Mouse (Mus musculus) G1E (cell line): Measurements from ENCODE around the gene Gid8. TPM values are rescaled to one million over a fixed set of nuclear protein-coding genes. Genes with fewer than 3 reads are reported as not detected.

Source experiments
- ATAC-seq: 2 replicates; pipeline ENCODE4 v1.8.0; 2016; ENCODE audit warnings: mild to moderate bottlenecking; ENCODE audit not compliant: insufficient number of reproducible peaks, poor library complexity, low FRiP score, severe bottlenecking; ENCODE audit errors: extremely low read depth
- DNase-seq: peaks from one replicate; pipeline ENCODE4 v3.0.0; 2012; ENCODE audit warnings: low spot score
- H3K27me3 ChIP-seq: 2 replicates; pipeline ENCODE4 v1.6.1; 2012; ENCODE audit warnings: mild to moderate bottlenecking, low read length, inconsistent platforms; ENCODE audit not compliant: insufficient read depth
- H3K36me3 ChIP-seq: replicated peaks from 2 replicates; pipeline ENCODE3; 2012; ENCODE audit warnings: mild to moderate bottlenecking, inconsistent platforms
- H3K4me1 ChIP-seq: 2 replicates; pipeline ENCODE4 v1.6.1; 2012; ENCODE audit warnings: low read depth, low read length, inconsistent platforms, mixed read lengths; ENCODE audit not compliant: insufficient read depth
- H3K4me3 ChIP-seq: 2 replicates; pipeline ENCODE4 v1.5.1; 2012; ENCODE audit warnings: low read depth, mild to moderate bottlenecking, inconsistent platforms, low read length, moderate library complexity, mixed read lengths
- H3K9me3 ChIP-seq: replicated peaks from 2 replicates; pipeline ENCODE4 v1.6.1; 2012; ENCODE audit warnings: inconsistent platforms
- CTCF ChIP-seq: IDR thresholded peaks from 2 replicates; pipeline ENCODE4 v1.5.1; 2012; ENCODE audit warnings: low read depth, low read length, inconsistent platforms, mixed read lengths
- GATA1 ChIP-seq: IDR thresholded peaks from 2 replicates; pipeline ENCODE4 v1.6.1; 2012; ENCODE audit warnings: borderline replicate concordance, low read length, inconsistent platforms, mixed read lengths
- GATA2 ChIP-seq: IDR thresholded peaks from 2 replicates; pipeline ENCODE4 v1.6.1; 2012; ENCODE audit warnings: low read depth, low read length, inconsistent platforms, borderline replicate concordance
- POLR2AphosphoS5 ChIP-seq: IDR thresholded peaks from 2 replicates; pipeline ENCODE4 v1.6.1; 2012; ENCODE audit warnings: low read depth, low read length, inconsistent platforms; ENCODE audit not compliant: insufficient replicate concordance
- TAL1 ChIP-seq: conservative IDR thresholded peaks from 2 replicates; pipeline ENCODE4 v1.6.1; 2012; ENCODE audit warnings: low read depth, low read length, inconsistent platforms, mixed read lengths
- polyA plus RNA-seq: library from polyadenylated mRNA; stranded (reverse); fragments of >175 nt; gene quantifications from 2 replicates; pipeline ENCODE4 v1.2.3, GENCODE M21; 2012
- total RNA-seq, 2 experiments: library from RNA; stranded (forward) in 1 of 2; stranded (reverse) in 1 of 2; fragments of 200-1000 nt in 1 of 2; fragments of >200 nt in 1 of 2; fragmentation: Nextera tagmentation in 1 of 2; gene quantifications; 2 replicates each; pipeline ENCODE4 v1.2.3; 2014 to 2017

Gid8 gene
- total and polyA plus RNA-seq, 3 experiments: 29.3 to 79.7 (median 78.3) TPM

GRCm38 (mm10) chr2:180758513-180759263 lies 48.8 kb downstream of the Gid8 start:
- Histone ChIP-seq H3K27me3 (no peaks in the 10 kb centered on the region; the same call in 1 of the 2 replicates), H3K4me1 (no peaks in the 10 kb centered on the region), H3K36me3 (no peaks in the 10 kb centered on the region), H3K9me3 (no peaks in the 10 kb centered on the region), H3K4me3 (no peak overlapping the region)
- ATAC-seq (no peak), DNase-seq (no peak)
- TF ChIP-seq TAL1 (no peak), CTCF (no peak), POLR2AphosphoS5 (no peak), GATA1 (no peak), GATA2 (no peak)

GRCm38 (mm10) chr2:180764986-180765385 lies 55.1 kb downstream of the Gid8 start:
- no peaks in the 10 kb centered on the region for H3K27me3 ChIP-seq
- no peak overlapping the region for H3K4me3 ChIP-seq
- no peak for ATAC-seq
- no peaks in the 10 kb centered on the region for H3K36me3 ChIP-seq
- H3K9me3 ChIP-seq: no peaks in the 10 kb centered on the region
- no peaks in the 10 kb centered on the region for H3K4me1 ChIP-seq
- DNase-seq: no peak
- TF ChIP-seq GATA1 (no peak), GATA2 (no peak)

GRCm38 (mm10) chr2:180765713-180766112 lies 55.8 kb downstream of the Gid8 start:
- DNase-seq: no peak
- Histone ChIP-seq H3K4me1 (no peaks in the 10 kb centered on the region), H3K4me3 (no peak overlapping the region), H3K27me3 (no peaks in the 10 kb centered on the region), H3K9me3 (no peaks in the 10 kb centered on the region), H3K36me3 (no peaks in the 10 kb centered on the region)
- no peak for ATAC-seq
- TF ChIP-seq CTCF (no peak), TAL1 (no peak), POLR2AphosphoS5 (no peak), GATA2 (no peak), GATA1 (no peak)

Other genes with a start within 250 kb of the Gid8 start
- not detected in 2 replicates for gene Ntsr1, start 210.1 kb upstream of the Gid8 start, total RNA-seq (2014; fragmentation: Nextera tagmentation)
- gene Ntsr1, start 210.1 kb upstream of the Gid8 start, total RNA-seq (2017): 0.05 TPM in 1 of 2 replicates, not detected in the other
- gene Ntsr1, start 210.1 kb upstream of the Gid8 start, polyA plus RNA-seq: not detected in 2 replicates
- gene Mrgbp, start 128.8 kb upstream of the Gid8 start, total RNA-seq (2014; fragmentation: Nextera tagmentation): 18.4 and 18.6 TPM in 2 replicates
- 35.5 and 38.3 TPM in 2 replicates for gene Mrgbp, start 128.8 kb upstream of the Gid8 start, total RNA-seq (2017)
- 16.9 and 19.5 TPM in 2 replicates for gene Mrgbp, start 128.8 kb upstream of the Gid8 start, polyA plus RNA-seq
- gene Ogfr, start 120.9 kb upstream of the Gid8 start, total RNA-seq (2014; fragmentation: Nextera tagmentation): 26.3 and 27.0 TPM in 2 replicates
- 39.5 and 45.2 TPM in 2 replicates for gene Ogfr, start 120.9 kb upstream of the Gid8 start, total RNA-seq (2017)
- 98.0 and 127 TPM in 2 replicates for gene Ogfr, start 120.9 kb upstream of the Gid8 start, polyA plus RNA-seq
- 0.75 TPM in 1 of 2 replicates, not detected in the other for gene Col9a3, start 112.3 kb upstream of the Gid8 start, total RNA-seq (2014; fragmentation: Nextera tagmentation)
- 0.41 and 0.44 TPM in 2 replicates for gene Col9a3, start 112.3 kb upstream of the Gid8 start, total RNA-seq (2017)
- gene Col9a3, start 112.3 kb upstream of the Gid8 start, polyA plus RNA-seq: 0.15 and 0.20 TPM in 2 replicates
- not detected in 2 replicates for gene Tcfl5, start 67.4 kb upstream of the Gid8 start, total RNA-seq (2014; fragmentation: Nextera tagmentation)
- gene Tcfl5, start 67.4 kb upstream of the Gid8 start, total RNA-seq (2017): 0.05 TPM in 1 of 2 replicates, not detected in the other
- gene Tcfl5, start 67.4 kb upstream of the Gid8 start, polyA plus RNA-seq: not detected in 2 replicates
- gene Dido1, start 118 bp upstream of the Gid8 start, total RNA-seq (2014; fragmentation: Nextera tagmentation): 57.3 and 66.5 TPM in 2 replicates
- 53.6 and 62.3 TPM in 2 replicates for gene Dido1, start 118 bp upstream of the Gid8 start, total RNA-seq (2017)
- 19.4 and 21.4 TPM in 2 replicates for gene Dido1, start 118 bp upstream of the Gid8 start, polyA plus RNA-seq
- 1.2 and 2.0 TPM in 2 replicates for gene Slc17a9, start 15.1 kb downstream of the Gid8 start, total RNA-seq (2014; fragmentation: Nextera tagmentation)
- gene Slc17a9, start 15.1 kb downstream of the Gid8 start, total RNA-seq (2017): 0.06 TPM in 1 of 2 replicates, not detected in the other
- gene Slc17a9, start 15.1 kb downstream of the Gid8 start, polyA plus RNA-seq: 0.26 and 0.36 TPM in 2 replicates
- gene Bhlhe23, start 66.8 kb downstream of the Gid8 start, total RNA-seq (2014; fragmentation: Nextera tagmentation): not detected in 2 replicates
- gene Bhlhe23, start 66.8 kb downstream of the Gid8 start, total RNA-seq (2017): 0.11 TPM in 1 of 2 replicates, not detected in the other
- not detected in 2 replicates for gene Bhlhe23, start 66.8 kb downstream of the Gid8 start, polyA plus RNA-seq
- 90.2 and 96.6 TPM in 2 replicates for gene Ythdf1, start 210.8 kb downstream of the Gid8 start, total RNA-seq (2014; fragmentation: Nextera tagmentation)
- 24.6 and 26.3 TPM in 2 replicates for gene Ythdf1, start 210.8 kb downstream of the Gid8 start, total RNA-seq (2017)
- gene Ythdf1, start 210.8 kb downstream of the Gid8 start, polyA plus RNA-seq: 72.5 and 87.0 TPM in 2 replicates
- not detected in 2 replicates for gene Birc7, start 218.9 kb downstream of the Gid8 start, total RNA-seq (2014; fragmentation: Nextera tagmentation)
- gene Birc7, start 218.9 kb downstream of the Gid8 start, total RNA-seq (2017): not detected in 2 replicates
- not detected in 2 replicates for gene Birc7, start 218.9 kb downstream of the Gid8 start, polyA plus RNA-seq
- gene Nkain4, start 244.6 kb downstream of the Gid8 start, total RNA-seq (2014; fragmentation: Nextera tagmentation): not detected in 2 replicates
- gene Nkain4, start 244.6 kb downstream of the Gid8 start, total RNA-seq (2017): not detected in 2 replicates
- gene Nkain4, start 244.6 kb downstream of the Gid8 start, polyA plus RNA-seq: not detected in 2 replicates